Mouse (Mus musculus) erythroblast, embryonic 14.5 days (primary cell): ENCODE data around the gene Fgfr2.

ENCODE experiments used
- GATA1 ChIP-seq: IDR thresholded peaks from 2 replicates; pipeline ENCODE4 v1.6.1; 2012; ENCODE audit warnings: low read length, inconsistent platforms, mixed read lengths
- TAL1 ChIP-seq: IDR thresholded peaks from 3 replicates; pipeline ENCODE4 v1.6.1; 2012; ENCODE audit warnings: low read length, inconsistent platforms, mixed read lengths

GRCm38 (mm10) chr7:130803251-130803825 is 2319.8 kb downstream of the Fgfr2 start:
- TF ChIP-seq GATA1 (no peak), TAL1 (no peak)
